Mouse (Mus musculus): ENCODE measurements around the gene Hlx. TPM values are rescaled to one million over a fixed set of nuclear protein-coding genes. Genes with fewer than 3 reads are reported as not detected.

The Hlx gene
- polyA plus RNA-seq, 1 experiment from 2014 or later = 26.5 TPM

- WGBS (ENCODE audit: insufficient replicate concordance) = 68% methylated on average over 5 of the region's 5 CpGs
- no peak for ATAC-seq
- Histone ChIP-seq H3K9ac (no peak overlapping the region), H3K4me3 (no peak overlapping the region), H3K27me3 (replicated peaks) (peaks cover 3% of the 10 kb centered on the region; the same call in 1 of the 2 replicates), H3K9me3 (replicated peaks) (no peaks in the 10 kb centered on the region), H3K36me3 (no peaks in the 10 kb centered on the region), H3K4me1 (no peaks in the 10 kb centered on the region), H3K4me2 (no peak overlapping the region), H3K27ac (no peak overlapping the region)
Measured at GRCm38 (mm10) chr1:184752671-184753070, 20.3 kb upstream of the Hlx start.

GRCm38 (mm10) chr1:184750114-184750664 lies 17.8 kb upstream of the Hlx start:
- Histone ChIP-seq H3K27me3 (replicated peaks) (no peaks in the 10 kb centered on the region; the same call in 1 of the 2 replicates), H3K27ac (no peak overlapping the region), H3K36me3 (no peaks in the 10 kb centered on the region), H3K4me3 (no peak overlapping the region), H3K9me3 (replicated peaks) (no peaks in the 10 kb centered on the region), H3K4me1 (no peaks in the 10 kb centered on the region), H3K4me2 (no peak overlapping the region), H3K9ac (no peak overlapping the region)
- ATAC-seq = no peak
- 62% methylated on average over 11 of the region's 11 CpGs for WGBS (ENCODE audit: insufficient replicate concordance)

GRCm38 (mm10) chr1:184748692-184749152 lies 16.3 kb upstream of the Hlx start:
- 69% methylated on average over 14 of the region's 14 CpGs for WGBS (ENCODE audit: insufficient replicate concordance)

GRCm38 (mm10) chr1:184737876-184738479 lies 5.6 kb upstream of the Hlx start:
- WGBS (ENCODE audit: insufficient replicate concordance) = 2% methylated on average over 12 of the region's 14 CpGs
- no peak overlapping the region for H3K4me2 ChIP-seq
- ATAC-seq = 0 out of 2 replicates have a peak, but pooled peaks have one; percentile 17
- peaks cover 20% of the 10 kb centered on the region for H3K4me1 ChIP-seq
- H3K9ac ChIP-seq = no peak overlapping the region
- H3K36me3 ChIP-seq = no peaks in the 10 kb centered on the region
- H3K27me3 ChIP-seq (replicated peaks) = peaks cover 70% of the 10 kb centered on the region
- H3K4me3 ChIP-seq = no peak overlapping the region
- H3K9me3 ChIP-seq (replicated peaks) = no peaks in the 10 kb centered on the region
- H3K27ac ChIP-seq = no peak overlapping the region

More at GRCm38 (mm10) chr1:184748692-184749152, 16.3 kb upstream of the Hlx start:
- H3K36me3 ChIP-seq = no peaks in the 10 kb centered on the region
- H3K4me2 ChIP-seq = no peak overlapping the region
- no peak overlapping the region for H3K9ac ChIP-seq
- no peak overlapping the region for H3K4me3 ChIP-seq
- H3K9me3 ChIP-seq (replicated peaks) = no peaks in the 10 kb centered on the region
- H3K4me1 ChIP-seq = no peaks in the 10 kb centered on the region
- ATAC-seq = no peak
- no peak overlapping the region for H3K27ac ChIP-seq
- no peaks in the 10 kb centered on the region; the same call in 1 of the 2 replicates for H3K27me3 ChIP-seq (replicated peaks)

- ATAC-seq = no peak
- no peak overlapping the region for H3K27ac ChIP-seq
- no peak overlapping the region for H3K9ac ChIP-seq
- WGBS (ENCODE audit: insufficient replicate concordance) = 41% methylated on average over 2 of the region's 2 CpGs
- no peak overlapping the region for H3K4me2 ChIP-seq
- no peaks in the 10 kb centered on the region for H3K36me3 ChIP-seq
- H3K9me3 ChIP-seq (replicated peaks) = no peaks in the 10 kb centered on the region
- H3K4me1 ChIP-seq = peaks cover 24% of the 10 kb centered on the region
- H3K4me3 ChIP-seq = no peak overlapping the region
- H3K27me3 ChIP-seq (replicated peaks) = peaks cover 76% of the 10 kb centered on the region
Measured at GRCm38 (mm10) chr1:184737228-184737627, 4.8 kb upstream of the Hlx start.

GRCm38 (mm10) chr1:184736260-184736659 lies 3.8 kb upstream of the Hlx start:
- peaks cover 86% of the 10 kb centered on the region for H3K27me3 ChIP-seq (replicated peaks)
- H3K9ac ChIP-seq = no peak overlapping the region
- peaks cover 33% of the 10 kb centered on the region for H3K4me1 ChIP-seq
- no peaks in the 10 kb centered on the region for H3K36me3 ChIP-seq
- WGBS (ENCODE audit: insufficient replicate concordance) = 29% methylated on average over 5 of the region's 5 CpGs
- ATAC-seq = no peak
- no peak overlapping the region for H3K27ac ChIP-seq
- no peak overlapping the region for H3K4me2 ChIP-seq
- H3K4me3 ChIP-seq = no peak overlapping the region
- H3K9me3 ChIP-seq (replicated peaks) = no peaks in the 10 kb centered on the region

- no peak overlapping the region for H3K4me3 ChIP-seq
- no peak overlapping the region for H3K9ac ChIP-seq
- no peak overlapping the region for H3K27ac ChIP-seq
- WGBS (ENCODE audit: insufficient replicate concordance) = 5% methylated on average over 25 of the region's 25 CpGs
- H3K4me1 ChIP-seq = peaks cover 33% of the 10 kb centered on the region
- H3K9me3 ChIP-seq (replicated peaks) = no peaks in the 10 kb centered on the region
- H3K36me3 ChIP-seq = no peaks in the 10 kb centered on the region
- no peak for ATAC-seq
- peaks cover 96% of the 10 kb centered on the region for H3K27me3 ChIP-seq (replicated peaks)
- H3K4me2 ChIP-seq = peak overlapping the region; percentile 97
Measured at GRCm38 (mm10) chr1:184734991-184735920, 2.8 kb upstream of the Hlx start.

- Histone ChIP-seq H3K4me3 (peak overlapping the region; percentile 71), H3K36me3 (0 out of 2 replicates have a peak, but pooled peaks cover 6% of the 10 kb centered on the region), H3K27ac (no peak overlapping the region), H3K4me1 (peaks cover 33% of the 10 kb centered on the region), H3K9ac (no peak overlapping the region), H3K4me2 (peak overlapping the region; percentile 97), H3K27me3 (replicated peaks) (peaks cover 97% of the 10 kb centered on the region), H3K9me3 (replicated peaks) (no peaks in the 10 kb centered on the region)
- no peak for ATAC-seq
- WGBS (ENCODE audit: insufficient replicate concordance) = 2% methylated on average over 27 of the region's 27 CpGs
Measured at GRCm38 (mm10) chr1:184734067-184734830, 1.8 kb upstream of the Hlx start.

GRCm38 (mm10) chr1:184733300-184734066 lies 1.1 kb upstream of the Hlx start:
- ATAC-seq = no peak
- H3K27ac ChIP-seq = peak overlapping the region; percentile 45; the same call in 1 of the 2 replicates
- H3K9me3 ChIP-seq (replicated peaks) = no peaks in the 10 kb centered on the region
- WGBS (ENCODE audit: insufficient replicate concordance) = 3% methylated on average over 28 of the region's 28 CpGs
- H3K4me1 ChIP-seq = peaks cover 33% of the 10 kb centered on the region
- H3K9ac ChIP-seq = peak overlapping the region; percentile 52
- H3K27me3 ChIP-seq (replicated peaks) = peaks cover 98% of the 10 kb centered on the region
- peak overlapping the region; percentile 71 for H3K4me3 ChIP-seq
- peak overlapping the region; percentile 97 for H3K4me2 ChIP-seq
- H3K36me3 ChIP-seq = 0 out of 2 replicates have a peak, but pooled peaks cover 7% of the 10 kb centered on the region

- 1% methylated on average over 85 of the region's 85 CpGs for WGBS (ENCODE audit: insufficient replicate concordance)
- no peaks in the 10 kb centered on the region for H3K9me3 ChIP-seq (replicated peaks)
- H3K27ac ChIP-seq = peak overlapping the region; percentile 86
- peak overlapping the region; percentile 71 for H3K4me3 ChIP-seq
- peak overlapping the region; percentile 80 for H3K9ac ChIP-seq
- peak overlapping the region; percentile 97 for H3K4me2 ChIP-seq
- peaks cover 14% of the 10 kb centered on the region for H3K36me3 ChIP-seq
- ATAC-seq = peak; percentile 60
- peaks cover 33% of the 10 kb centered on the region for H3K4me1 ChIP-seq
- peaks cover 99% of the 10 kb centered on the region for H3K27me3 ChIP-seq (replicated peaks)
Measured at GRCm38 (mm10) chr1:184731644-184732545, 524 bp downstream of the Hlx start.
